ENCODE assay signal across 8 mouse cellular contexts in the genomic region with DNA sequence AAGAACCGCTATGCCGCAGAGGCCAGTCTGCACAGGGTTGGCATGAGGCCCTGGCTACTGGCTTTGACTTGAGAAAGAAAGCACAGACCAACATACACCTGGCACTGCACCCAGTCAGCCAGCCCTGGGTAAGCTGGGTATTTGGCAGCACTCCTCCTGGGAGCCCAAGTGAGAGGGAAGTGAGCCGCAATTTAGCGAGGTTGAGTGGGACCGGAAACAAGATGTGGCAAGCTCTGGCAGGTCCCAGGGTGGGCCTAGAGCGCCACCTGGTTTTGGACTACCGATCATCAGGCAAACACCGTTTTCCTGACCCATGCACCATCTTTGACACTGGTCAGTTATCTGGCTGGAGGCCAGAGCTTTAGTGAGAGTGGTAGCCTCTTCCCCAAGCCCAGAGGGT. TPM values are rescaled to one million over a fixed set of nuclear protein-coding genes. Genes with fewer than 3 reads are reported as not detected.
DNase-seq lines count a peak whose midpoint lies in the region; ATAC-seq and TF ChIP-seq lines count a peak whose summit lies in the region.

No protein-coding gene starts in this region.

- no peaks in the 10 kb centered on the region for H3K27me3 ChIP-seq in heart, embryonic 15.5 days
- no peaks in the 10 kb centered on the region for H3K27me3 ChIP-seq in neural tube, embryonic 12.5 days (replicated peaks)

- peak; percentile 28; the same call in 1 of the 2 replicates for ATAC-seq in heart, embryonic 15.5 days (replicated peaks; ENCODE audit: insufficient number of reproducible peaks, insufficient read depth, low FRiP score, low read depth)
- ATAC-seq in neural tube, embryonic 12.5 days (ENCODE audit: low FRiP score, low read depth), result no peak

- H3K4me3 ChIP-seq in embryonic fibroblast, embryonic 13.5 days (ENCODE audit: insufficient read depth, low read length), result no peak overlapping the region
- no peak overlapping the region for H3K4me3 ChIP-seq in heart, embryonic 15.5 days
- no peak overlapping the region for H3K4me3 ChIP-seq in neural tube, embryonic 12.5 days

- no peaks in the 10 kb centered on the region for H3K4me1 ChIP-seq in embryonic fibroblast, embryonic 13.5 days (ENCODE audit: control insufficient read depth, insufficient read depth, low read length)
- peaks cover 10% of the 10 kb centered on the region for H3K4me1 ChIP-seq in heart, embryonic 15.5 days (replicated peaks)
- peaks cover 9% of the 10 kb centered on the region; the same call in 1 of the 2 replicates for H3K4me1 ChIP-seq in neural tube, embryonic 12.5 days

- 13% methylated on average over 8 of the region's 8 CpGs for WGBS in heart, embryonic 15.5 days
- 31% methylated on average over 8 of the region's 8 CpGs for WGBS in neural tube, embryonic 12.5 days

- no peak for TF ChIP-seq POLR2A in embryonic fibroblast, embryonic 13.5 days (IDR thresholded peaks at IDR 0.05; ENCODE audit: low read depth, low read length)

- no peaks in the 10 kb centered on the region for H3K9me3 ChIP-seq in heart, embryonic 15.5 days (replicated peaks)
- H3K9me3 ChIP-seq in neural tube, embryonic 12.5 days, result no peaks in the 10 kb centered on the region

- peak; percentile 56 to 66 for DNase-seq in CD8-positive naive resting alpha-beta T cell, adult 2 months (ENCODE audit: low read depth in 2 of 2, low spot score in 2 of 2)
- peak; percentile 76 for DNase-seq in adrenal gland, postnatal 10 days
- peak; percentile 72 to 86 for DNase-seq in kidney, postnatal 36 days
- peak; percentile 84 to 87 for DNase-seq in lung, adult 18-20 months
- DNase-seq in thymus, postnatal 0 days (ENCODE audit: low spot score), result peak; percentile 86

- H3K4me2 ChIP-seq in heart, embryonic 15.5 days, result peak overlapping the region; percentile 49
- H3K4me2 ChIP-seq in neural tube, embryonic 12.5 days (replicated peaks), result 0 out of 2 replicates have a peak overlapping the region, but pooled peaks have one; percentile 0

- H3K9ac ChIP-seq in heart, embryonic 15.5 days, result no peak overlapping the region
- H3K9ac ChIP-seq in neural tube, embryonic 12.5 days, result no peak overlapping the region

- TF ChIP-seq CTCF in embryonic fibroblast, embryonic 13.5 days (IDR thresholded peaks at IDR 0.05; ENCODE audit: borderline replicate concordance, insufficient read depth, low read length), result peak; percentile 73; the same call in 1 of the 2 replicates

- no peaks in the 10 kb centered on the region for H3K36me3 ChIP-seq in heart, embryonic 15.5 days
- no peaks in the 10 kb centered on the region for H3K36me3 ChIP-seq in neural tube, embryonic 12.5 days

- no peak overlapping the region for H3K27ac ChIP-seq in embryonic fibroblast, embryonic 13.5 days (ENCODE audit: insufficient read depth, low read length)
- 0 out of 2 replicates have a peak overlapping the region, but pooled peaks have one; percentile 4 for H3K27ac ChIP-seq in heart, embryonic 15.5 days
- no peak overlapping the region for H3K27ac ChIP-seq in neural tube, embryonic 12.5 days

RNA-seq across cellular contexts. Expression of a gene that starts 38.7 kb away (rescaled TPM):
- total RNA-seq in adrenal gland, postnatal 10 days (2021), result 10 to 100 TPM; 35.9 to 36.6 TPM
- 51.4 and 52.2 TPM in 2 replicates for polyA plus RNA-seq in embryonic fibroblast, embryonic 13.5 days (2011; ENCODE audit: insufficient read length, low read depth, missing spikeins)
- polyA plus RNA-seq in heart, embryonic 15.5 days (2015; fragmentation: Nextera tagmentation; extraction: Ambion mirVana), result 55.7 and 74.5 TPM in 2 replicates
- 90.3 and 91.5 TPM in 2 replicates for polyA plus RNA-seq in neural tube, embryonic 12.5 days (2016; fragmentation: Nextera tagmentation; extraction: Ambion mirVana)
- polyA plus RNA-seq in thymus, postnatal 0 days (2015; fragmentation: Nextera tagmentation; extraction: Ambion mirVana), result 352 and 361 TPM in 2 replicates
